Mouse (Mus musculus): ENCODE results near the gene Galnt13.
"Not testable (repeated sequence)": the region's sequence is repeated elsewhere in the genome, so short reads cannot be mapped to it uniquely, and the experiment has no call there.

The Galnt13 gene

DNA sequence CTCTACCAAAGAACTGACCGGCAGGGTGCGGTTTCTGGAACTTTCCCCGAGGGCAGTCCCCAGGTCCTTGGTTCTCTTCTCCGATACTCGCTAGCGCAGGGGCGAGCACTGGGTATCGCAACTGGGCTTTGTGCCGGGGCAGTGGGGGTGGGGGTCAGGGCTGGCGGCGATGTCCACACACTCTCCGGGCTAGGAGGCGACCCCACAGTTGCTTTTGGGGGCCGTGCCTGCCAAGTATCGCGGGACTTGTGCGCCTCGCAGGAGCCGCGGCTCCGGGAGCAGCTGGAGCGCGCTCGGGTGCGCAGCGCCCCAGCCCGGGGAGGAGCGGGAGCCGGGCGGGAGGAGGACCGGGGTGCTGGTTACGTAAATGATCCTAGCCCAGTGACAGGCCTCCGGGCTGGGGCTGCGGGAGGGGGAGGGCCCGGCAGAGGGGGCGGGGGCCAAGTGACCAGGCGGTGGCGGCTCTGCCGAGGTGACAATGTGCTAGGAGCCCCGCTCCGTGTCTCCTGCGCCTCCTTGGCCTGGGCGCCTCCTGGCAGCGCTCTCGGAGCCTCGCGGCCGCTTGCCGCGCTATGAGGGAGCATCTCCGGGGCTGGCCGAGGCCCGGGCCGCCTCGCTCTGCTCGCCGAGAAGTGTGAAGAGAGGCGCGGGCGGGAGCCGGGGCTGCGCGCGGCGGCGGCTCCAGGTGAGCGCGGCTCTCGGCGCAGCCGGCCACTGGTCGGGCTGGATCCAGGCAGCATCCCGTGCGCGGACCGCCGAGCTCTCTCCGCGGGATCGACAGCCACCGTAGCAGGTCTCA, at the start of gene Galnt13:
Gene Galnt13, plus strand, starts transcription at position 381 of the 799 bp plus-strand sequence.
- peak; percentile 42 for DNase-seq (ENCODE audit: low read depth, low spot score)

DNA sequence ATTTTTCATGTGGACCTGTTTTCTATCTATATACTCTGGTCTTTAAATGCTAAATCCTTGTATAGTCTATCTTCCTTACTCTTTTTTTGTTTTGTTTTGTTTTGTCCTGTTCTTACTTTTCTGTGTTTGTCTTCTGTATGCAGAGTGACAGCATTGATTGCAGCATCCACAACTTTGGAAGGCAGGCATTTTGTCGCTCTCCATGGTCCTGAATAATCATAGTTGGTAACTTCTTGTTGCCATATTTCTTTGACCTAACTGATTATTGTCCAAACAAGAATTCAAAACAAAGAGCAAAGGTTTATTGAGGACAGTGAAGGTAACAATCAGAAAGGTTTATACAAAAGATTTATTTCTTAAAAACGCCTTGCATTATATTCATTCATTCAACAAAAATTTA, 5.1 kb upstream of the Galnt13 start:
- no peak for DNase-seq (ENCODE audit: low read depth, low spot score)

DNA sequence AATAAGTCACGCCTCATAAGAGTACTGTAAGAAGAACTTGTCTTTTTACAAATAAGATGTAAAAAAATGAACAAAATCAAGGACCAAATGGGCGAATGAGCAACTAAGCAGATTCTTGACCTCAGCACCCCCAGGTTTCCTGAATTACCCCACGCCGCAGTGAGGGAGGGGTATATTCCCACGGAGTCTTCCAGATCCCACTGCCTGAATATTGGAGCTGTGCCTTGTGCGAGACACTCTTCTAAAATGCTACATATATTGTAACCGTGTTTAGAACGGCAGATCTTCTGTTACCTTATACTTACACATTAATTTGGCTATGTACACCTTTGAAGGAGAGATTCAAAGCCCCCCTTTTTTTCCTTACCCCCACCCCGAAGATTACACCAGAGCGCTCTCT, 737 bp upstream of the Galnt13 start:
- DNase-seq (ENCODE audit: low read depth, low spot score) = no peak

DNA sequence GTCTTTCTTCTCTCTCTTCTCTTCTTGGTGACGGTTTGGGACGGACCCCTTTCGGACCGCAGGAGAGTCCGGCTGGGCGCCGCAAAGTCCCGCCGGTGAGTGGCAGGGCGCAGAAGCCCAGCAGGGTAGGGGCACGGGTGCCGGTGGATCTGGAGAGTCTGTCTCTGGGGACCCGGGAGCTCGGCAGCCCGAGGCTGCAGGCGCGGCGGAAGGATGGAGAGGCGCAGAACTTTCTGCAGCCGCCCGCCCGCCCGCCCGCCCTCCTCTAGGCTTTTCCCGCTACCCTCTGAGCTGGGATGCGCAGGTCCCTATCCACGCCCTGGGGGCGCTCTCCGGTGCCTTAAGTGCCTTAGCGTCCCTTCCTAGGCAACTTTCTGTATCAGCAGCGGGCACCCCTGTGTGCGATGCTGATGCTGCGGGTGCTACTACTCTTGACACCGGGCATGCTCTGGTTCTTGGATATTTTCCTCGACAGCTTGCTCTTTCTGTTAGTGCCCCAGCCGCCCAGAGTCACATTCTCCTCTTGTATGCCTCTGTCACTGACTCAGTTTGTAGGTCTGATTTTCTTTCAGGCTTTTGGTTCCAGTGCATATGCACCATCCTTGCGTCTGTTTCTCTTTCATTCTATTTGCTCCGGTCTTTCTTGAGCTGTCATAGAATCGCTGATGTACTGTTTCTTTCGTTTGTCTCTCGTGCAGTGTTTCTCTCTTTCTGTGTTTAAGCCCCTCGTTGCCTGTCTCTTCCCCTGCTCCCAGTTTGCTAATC, 801 bp downstream of the Galnt13 start:
- DNase-seq (ENCODE audit: low read depth, low spot score) = peak; percentile 32

DNA sequence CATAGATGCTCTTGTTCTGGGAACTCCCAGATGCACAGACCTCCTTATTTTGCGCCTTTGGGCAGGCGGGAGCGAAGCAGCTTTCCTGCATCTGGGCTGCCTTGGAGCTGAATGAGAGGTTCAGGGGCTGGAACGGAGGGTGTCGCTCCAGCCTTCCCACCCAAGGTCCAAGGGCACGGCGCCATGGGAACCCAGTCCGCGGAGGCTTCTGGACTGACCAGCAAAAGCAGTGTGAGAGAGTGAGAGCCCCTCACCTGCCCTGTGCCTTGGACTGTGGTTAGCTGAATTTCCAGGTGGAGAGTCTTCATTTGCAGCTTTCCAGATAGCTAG, 1.3 kb downstream of the Galnt13 start:
- DNase-seq (ENCODE audit: low read depth, low spot score) = no peak

GRCm38 (mm10) chr2:54442734-54443500, 6.8 kb downstream of the Galnt13 start:
- DNase-seq (ENCODE audit: low read depth, low spot score) = no peak

DNA sequence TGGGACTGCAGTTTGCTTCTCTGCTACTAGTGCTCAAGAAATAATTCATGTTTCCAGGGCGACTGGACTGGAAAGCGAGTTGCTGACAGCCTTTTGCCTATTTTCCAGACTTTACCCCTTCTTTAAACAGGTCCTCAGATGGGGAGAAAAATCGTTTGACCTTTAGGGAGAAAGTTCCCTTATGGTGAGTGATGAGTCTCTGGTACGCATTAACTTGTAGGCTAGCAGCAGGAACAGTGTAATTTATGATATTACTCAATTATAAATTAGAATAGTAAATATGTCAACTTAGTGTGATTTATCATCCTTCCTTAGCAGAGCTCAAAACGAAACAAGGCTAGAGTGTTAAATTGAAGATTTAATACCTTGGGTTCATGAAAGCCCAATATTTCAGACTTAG, 47.3 kb downstream of the Galnt13 start:
- DNase-seq (ENCODE audit: low read depth, low spot score) = no peak

DNA sequence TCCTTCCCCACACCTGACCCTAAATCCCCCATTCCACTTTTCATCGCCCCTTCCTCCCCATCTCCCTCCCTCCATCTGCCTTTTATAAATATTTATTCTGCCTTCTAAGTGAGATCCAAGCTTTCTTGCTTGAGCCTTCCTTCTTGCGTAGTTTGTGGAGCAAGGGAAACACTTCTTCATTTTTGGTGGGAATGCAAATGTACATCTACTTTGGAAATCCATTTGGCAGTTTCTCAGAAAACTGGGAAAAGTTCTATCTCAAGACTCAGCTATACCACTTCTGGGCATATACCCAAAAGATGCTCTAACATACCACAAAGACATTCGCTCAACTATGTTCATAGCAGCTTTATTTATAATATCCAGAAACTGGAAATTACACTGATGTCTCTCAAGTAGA, 86.9 kb downstream of the Galnt13 start:
- no peak for DNase-seq (ENCODE audit: low read depth, low spot score)

DNA sequence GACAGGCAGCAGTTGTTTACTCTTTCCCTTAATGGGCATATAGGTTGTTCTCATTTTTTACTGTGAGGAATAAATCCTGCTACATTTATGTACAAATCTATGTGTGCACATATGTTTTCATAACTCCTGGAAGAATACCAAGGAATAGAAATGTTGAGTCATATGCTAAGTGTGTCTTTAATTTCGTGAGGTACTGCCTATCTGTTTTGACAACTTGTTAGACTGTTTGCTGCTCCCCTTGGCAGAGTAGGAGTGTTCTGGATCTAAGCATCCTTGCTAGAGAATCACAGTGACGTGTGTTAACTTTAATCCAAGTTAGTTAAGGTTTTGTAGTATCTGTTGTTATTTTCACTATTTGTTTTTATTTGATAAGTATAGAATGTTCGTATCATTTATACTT, 91.0 kb downstream of the Galnt13 start:
- no peak for DNase-seq (ENCODE audit: low read depth, low spot score)

- DNase-seq (ENCODE audit: low read depth, low spot score) = no peak
Measured at GRCm38 (mm10) chr2:54558357-54559153, 122.4 kb downstream of the Galnt13 start.

GRCm38 (mm10) chr2:54565068-54565467, 129.0 kb downstream of the Galnt13 start:
- DNase-seq (ENCODE audit: low read depth, low spot score) = no peak

DNA sequence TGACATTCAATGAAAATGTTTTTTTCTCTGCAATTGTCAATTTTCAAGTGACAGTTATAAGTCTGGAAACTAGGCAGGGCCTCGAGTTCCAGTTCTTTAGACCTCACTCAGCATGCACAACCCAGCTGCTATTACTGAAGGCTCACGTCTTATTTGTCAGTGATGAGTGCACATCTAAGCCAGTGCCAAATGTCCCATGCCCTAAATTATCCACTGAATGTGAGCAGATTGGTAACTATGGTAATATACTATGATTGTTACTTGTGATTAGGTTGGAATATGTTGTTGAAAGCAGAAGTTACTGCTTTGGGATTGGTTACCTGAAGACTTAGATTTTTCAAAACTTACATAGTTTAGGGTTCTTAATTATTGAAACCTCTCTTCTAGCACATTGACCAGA, 131.1 kb downstream of the Galnt13 start:
- DNase-seq (ENCODE audit: low read depth, low spot score) = no peak

DNA sequence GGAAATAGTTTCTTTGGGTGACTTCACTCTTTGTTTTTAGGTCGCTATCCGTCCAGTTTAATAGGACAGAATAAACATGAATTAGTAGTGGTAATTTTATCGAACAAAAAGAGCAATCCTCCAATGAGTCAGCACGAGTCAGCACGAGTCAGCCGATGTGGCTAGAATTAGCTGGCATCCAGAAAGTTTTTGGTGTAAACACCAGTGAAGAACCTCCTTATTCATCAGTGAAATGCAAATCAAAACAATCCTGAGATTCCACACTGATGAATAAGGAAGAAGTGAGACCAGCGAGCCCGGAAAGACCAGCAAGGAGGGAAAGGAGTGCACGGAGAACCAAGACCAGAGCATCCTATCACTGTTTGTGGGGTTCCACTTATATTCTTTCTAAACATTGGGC, 131.5 kb downstream of the Galnt13 start:
- no peak for DNase-seq (ENCODE audit: low read depth, low spot score)

DNA sequence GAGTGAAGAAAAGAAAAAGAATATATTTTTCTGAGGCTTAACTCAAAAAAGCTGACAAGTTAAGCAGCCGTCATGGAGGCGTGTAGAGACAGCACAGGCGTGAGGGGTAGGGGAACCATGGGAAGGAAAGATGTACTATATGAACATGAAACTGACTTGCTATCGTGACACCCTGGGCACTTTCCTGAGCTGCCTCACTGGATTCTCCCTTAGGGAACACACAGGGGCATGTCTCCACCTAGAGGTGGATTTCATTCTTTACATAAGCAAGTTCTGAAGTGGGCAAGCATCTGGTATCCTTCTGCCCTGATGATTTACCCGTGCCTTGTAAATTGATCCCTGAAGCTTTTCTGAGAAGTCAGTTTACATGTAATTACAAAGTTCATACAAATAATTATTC, 277.7 kb downstream of the Galnt13 start:
- not testable (repeated sequence) for DNase-seq (ENCODE audit: low read depth, low spot score)

- no peak for DNase-seq (ENCODE audit: low read depth, low spot score)
Measured at GRCm38 (mm10) chr2:54751232-54751631, 315.1 kb downstream of the Galnt13 start.

- no peak for DNase-seq (ENCODE audit: low read depth, low spot score)
Measured at GRCm38 (mm10) chr2:54759781-54760180, 323.7 kb downstream of the Galnt13 start.

- no peak for DNase-seq (ENCODE audit: low read depth, low spot score)
Measured at GRCm38 (mm10) chr2:54778790-54779273, 342.7 kb downstream of the Galnt13 start.

DNA sequence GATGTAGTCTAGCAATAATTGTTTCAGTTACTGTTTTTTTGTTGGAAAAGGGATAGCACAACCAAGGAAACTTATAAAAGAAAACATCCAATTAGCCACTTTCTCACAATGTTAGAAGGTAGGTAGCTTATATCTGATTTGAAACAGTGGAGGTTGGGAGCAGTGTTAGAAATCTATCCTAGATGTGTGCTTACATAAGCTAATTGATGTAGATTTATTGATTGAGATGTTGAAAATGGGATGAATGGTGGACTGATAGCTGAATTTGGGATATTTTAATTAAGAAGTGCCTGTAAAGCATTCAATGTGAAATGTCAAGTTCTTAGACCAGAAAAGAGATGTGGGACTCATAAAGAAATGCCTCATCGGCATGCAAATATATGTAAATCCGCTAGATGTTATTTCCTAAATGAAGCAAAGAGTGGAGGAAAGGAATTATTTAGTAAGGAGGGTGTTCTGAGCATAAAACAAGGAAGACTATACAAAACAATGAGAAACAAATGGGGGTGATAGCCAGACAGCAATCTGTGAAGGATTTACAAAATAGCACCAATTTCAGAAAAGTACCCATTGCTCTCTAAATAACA, 377.6 kb downstream of the Galnt13 start:
- no peak for DNase-seq (ENCODE audit: low read depth, low spot score)

DNA sequence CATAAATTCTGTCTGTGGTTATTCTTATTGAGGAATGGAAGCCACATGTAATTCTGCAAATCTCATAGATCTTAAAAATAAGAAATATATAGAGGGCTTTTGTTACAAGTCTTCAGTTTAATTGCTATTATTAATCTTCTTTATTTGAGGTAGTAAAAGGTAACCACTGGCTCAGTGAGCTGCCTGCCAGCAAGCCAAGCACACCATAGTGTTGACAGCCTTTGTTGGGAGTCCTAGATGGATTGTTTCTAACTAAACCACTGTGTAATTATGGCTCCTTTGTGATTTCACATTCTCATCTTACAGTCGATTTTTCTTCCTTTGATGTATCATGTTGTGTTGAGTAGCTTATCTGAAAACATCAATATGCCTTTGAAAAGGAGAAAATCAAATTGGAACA, 405.1 kb downstream of the Galnt13 start:
- DNase-seq (ENCODE audit: low read depth, low spot score) = no peak

- no peak for DNase-seq (ENCODE audit: low read depth, low spot score)
Measured at GRCm38 (mm10) chr2:54906282-54907060, 470.4 kb downstream of the Galnt13 start.

Data from brain, embryonic 18.5 days (tissue).